Mouse (Mus musculus) 3T3-L1 (cell line): ENCODE measurements at regions not wholly inside any gene's neighbourhood (a gene's known extent, or its start where the extent isn't known, plus 50 kb on each side); places are given as distances from the start of the nearest gene placed in this dataset.

Experiments
- DNase-seq: peaks from one replicate; pipeline ENCODE4 v3.0.0-alpha.2; 2015; ENCODE audit warnings: low read depth, low spot score

DNA sequence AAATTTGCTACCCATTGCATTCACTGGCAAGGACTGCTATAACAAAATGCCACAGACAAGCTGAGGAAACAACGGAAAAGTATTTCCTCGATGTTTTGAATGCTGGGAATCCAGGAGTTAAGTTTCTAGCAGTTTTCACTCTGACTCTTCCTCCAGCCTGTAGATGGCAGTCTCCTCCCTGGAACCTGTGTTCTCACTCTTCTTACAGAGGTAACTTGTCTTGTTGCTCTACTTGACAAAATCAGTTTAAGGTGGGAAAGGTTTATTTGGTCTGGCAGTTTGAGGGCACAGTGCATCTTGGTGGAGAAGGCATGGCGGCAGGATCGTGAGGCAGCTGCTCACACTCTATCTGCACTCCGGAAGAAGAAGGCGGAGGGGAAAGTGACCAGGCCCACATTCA is 181.3 kb upstream of the Nckap5 start:
- peak; percentile 31 for DNase-seq

- DNase-seq, result no peak
Measured at GRCm38 (mm10) chr1:127009699-127010098, 179.1 kb upstream of the Nckap5 start.

- DNase-seq, result no peak
Measured at GRCm38 (mm10) chr1:127001700-127002099, 171.1 kb upstream of the Nckap5 start.

GRCm38 (mm10) chr1:126993061-126993640 is 162.6 kb upstream of the Nckap5 start:
- peak; percentile 71 for DNase-seq

GRCm38 (mm10) chr1:126992441-126992840 is 161.8 kb upstream of the Nckap5 start:
- no peak for DNase-seq

DNA sequence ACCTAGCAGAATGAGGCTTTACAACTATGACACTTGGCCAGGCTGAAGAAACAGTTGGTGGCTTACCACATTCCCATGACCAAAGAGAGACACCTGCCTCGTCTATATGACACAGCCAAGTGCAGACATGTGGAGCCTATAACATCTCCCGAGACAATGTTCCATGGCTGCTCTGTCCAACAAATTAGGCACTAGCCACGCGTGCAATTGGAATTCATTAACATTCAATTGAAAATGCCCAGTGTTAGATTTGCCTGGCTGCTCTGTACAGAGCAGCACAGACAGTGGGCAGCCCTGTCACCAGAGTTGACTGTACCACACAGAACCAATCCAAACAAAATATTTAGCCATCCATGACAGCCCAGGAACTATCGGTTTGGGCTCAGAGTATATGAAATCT is 152.2 kb upstream of the Nckap5 start:
- no peak for DNase-seq

- DNase-seq, result no peak
Measured at GRCm38 (mm10) chr1:126980311-126980710, 149.7 kb upstream of the Nckap5 start.

DNA sequence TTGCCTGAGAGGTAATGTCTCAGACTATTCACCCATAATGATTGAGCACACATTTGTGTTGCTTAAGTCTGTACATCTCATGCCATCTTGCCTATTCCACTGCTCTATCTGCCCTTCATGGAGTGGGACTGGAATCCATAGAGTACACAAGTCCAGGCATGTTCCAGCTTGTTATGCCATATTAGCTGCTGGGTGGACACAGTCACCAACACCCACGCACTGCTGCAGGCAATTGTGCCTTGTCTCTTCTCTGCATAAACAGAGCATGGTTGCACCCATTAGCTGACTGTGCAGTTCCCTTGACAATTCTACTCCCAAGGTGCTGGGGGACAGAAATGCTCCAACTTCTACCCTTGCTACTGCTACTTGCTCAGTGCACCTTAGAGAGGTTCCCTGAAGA is 143.3 kb upstream of the Nckap5 start:
- DNase-seq, result peak; percentile 3

DNA sequence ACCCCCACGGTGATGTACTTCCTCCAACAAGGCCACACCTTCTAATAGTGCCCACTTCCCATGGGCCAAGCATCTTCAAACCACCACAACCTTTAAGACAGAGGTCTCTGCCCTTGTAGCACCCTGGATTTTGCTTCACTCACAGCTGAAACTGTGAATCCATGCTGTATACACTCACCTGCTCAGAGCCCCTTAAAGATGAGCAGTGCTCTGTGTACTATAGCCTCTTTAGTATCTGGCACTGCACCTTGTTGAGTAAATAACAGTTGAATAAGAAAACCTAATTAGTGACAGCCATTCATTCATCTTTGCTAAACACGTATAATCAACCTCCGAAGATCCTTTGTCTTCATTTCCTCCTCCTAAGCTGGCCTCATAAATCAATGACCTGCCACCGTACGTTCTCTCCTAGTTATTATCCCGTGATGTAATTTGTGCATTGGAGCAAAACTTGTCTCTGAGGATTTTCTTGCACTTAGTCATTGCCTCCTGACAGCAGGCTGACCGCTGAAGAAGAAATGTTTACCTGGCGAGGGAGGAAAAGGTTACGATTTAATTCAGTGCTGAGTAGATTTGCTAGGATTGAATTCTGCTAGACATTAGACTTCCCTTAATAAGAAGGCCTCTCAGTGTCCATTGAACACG is 141.3 kb upstream of the Nckap5 start:
- DNase-seq, result no peak

DNA sequence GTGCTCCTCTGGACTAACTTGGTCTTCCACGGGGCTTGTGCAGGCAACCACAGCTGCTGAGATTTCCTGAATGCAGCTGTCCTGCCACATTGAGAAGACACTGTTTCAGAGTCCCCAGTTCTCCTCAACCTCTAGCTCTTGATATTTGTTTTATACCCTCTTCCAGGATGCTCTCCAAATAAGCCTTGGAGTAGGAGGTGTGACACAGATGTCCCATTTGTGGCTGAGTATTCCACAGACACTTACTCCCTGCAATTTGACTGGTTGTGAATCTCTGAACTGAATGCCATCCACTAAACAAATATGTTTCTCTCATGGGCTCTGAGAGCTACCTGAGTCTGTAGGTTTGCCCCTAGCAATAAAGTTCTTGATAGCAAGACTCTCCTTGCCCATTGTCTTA is 140.5 kb upstream of the Nckap5 start:
- DNase-seq, result no peak

- DNase-seq, result peak; percentile 14
Measured at GRCm38 (mm10) chr1:126966394-126966793, 135.8 kb upstream of the Nckap5 start.

- no peak for DNase-seq
Measured at GRCm38 (mm10) chr1:126955839-126956720, 125.5 kb upstream of the Nckap5 start.

GRCm38 (mm10) chr1:126947860-126948259 is 117.3 kb upstream of the Nckap5 start:
- no peak for DNase-seq

DNA sequence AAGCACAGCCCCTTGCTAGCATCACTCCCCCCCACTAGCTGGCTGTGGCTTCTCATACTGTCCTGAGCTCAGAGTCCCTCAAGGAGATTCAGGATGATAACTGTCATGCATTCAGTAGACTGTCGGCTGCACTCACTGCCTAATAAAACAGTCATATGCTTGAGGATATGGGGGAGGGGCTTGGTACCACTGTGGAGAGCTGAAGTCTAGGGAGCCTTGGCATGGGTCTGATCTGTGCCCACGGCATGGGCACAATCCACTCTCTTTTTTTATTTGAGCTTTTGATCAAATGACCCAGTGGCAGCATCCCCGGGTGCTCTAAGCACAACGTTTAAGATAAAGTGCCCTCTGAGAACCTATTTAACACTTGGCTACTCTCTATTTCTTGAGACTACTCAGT is 102.1 kb upstream of the Nckap5 start:
- no peak for DNase-seq

- DNase-seq, result peak; percentile 86
Measured at GRCm38 (mm10) chr1:126931754-126932153, 101.2 kb upstream of the Nckap5 start.

GRCm38 (mm10) chr1:126931093-126931492 is 100.5 kb upstream of the Nckap5 start:
- DNase-seq, result no peak

- DNase-seq, result no peak
Measured at GRCm38 (mm10) chr1:126930611-126931010, 100.0 kb upstream of the Nckap5 start.

GRCm38 (mm10) chr1:126929666-126930065 is 99.1 kb upstream of the Nckap5 start:
- peak; percentile 47 for DNase-seq

DNA sequence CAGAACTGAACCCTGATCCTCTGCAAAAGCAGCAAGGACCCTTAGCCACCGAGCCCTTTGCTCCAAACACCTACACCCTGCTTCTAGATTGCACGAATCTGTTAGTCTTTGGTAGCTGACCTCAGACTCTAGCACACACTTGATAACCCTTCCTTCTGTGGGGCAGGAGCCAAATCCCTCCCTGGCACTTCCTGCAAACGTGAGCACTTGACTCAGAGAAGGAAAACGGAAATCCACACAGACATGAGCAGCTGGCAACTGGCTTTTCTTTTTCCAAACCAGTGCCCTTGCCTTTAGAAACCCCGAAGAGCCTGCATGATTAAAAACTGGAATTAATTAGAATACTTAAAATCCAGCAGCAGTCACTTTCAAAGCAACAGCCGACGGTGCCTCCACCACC is 97.6 kb upstream of the Nckap5 start:
- DNase-seq, result no peak

GRCm38 (mm10) chr1:126925150-126926035 is 94.8 kb upstream of the Nckap5 start:
- peak; percentile 47 for DNase-seq

DNA sequence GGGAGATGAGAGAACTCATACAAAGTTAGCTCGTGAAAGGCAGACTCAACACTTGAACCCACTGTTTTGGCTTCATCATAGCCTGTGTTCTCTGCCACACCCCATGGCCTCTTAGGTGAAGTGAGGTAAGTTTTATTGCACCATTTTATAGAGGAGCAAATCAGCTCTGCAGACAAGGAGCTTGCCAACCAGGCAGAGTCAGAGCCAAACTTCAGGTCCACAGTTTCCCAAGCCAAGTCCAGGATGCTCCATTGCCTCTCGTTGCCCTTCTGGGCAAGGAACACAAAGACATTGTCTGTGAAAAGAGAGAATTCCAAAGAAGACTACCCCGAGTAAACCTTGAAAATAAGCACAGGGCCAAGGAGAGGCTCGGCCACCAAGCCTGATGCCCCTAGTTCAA is 93.4 kb upstream of the Nckap5 start:
- DNase-seq, result no peak

GRCm38 (mm10) chr1:126922231-126922630 is 91.6 kb upstream of the Nckap5 start:
- DNase-seq, result no peak
